Mouse (Mus musculus) hindbrain, embryonic 11.5 days (tissue): ENCODE measurements around the gene Cyth3. TPM values are rescaled to one million over a fixed set of nuclear protein-coding genes. Genes with fewer than 3 reads are reported as not detected.

ENCODE experiments used
- ATAC-seq: fragments of 200-750 bp; cut with Nextera tagmentation; 2 replicates; pipeline ENCODE4 v1.8.0; 2017; ENCODE audit warnings: mild to moderate bottlenecking, moderate TSS enrichment, moderate library complexity; ENCODE audit not compliant: low FRiP score
- DNase-seq: peaks from one replicate; pipeline ENCODE4 v3.0.0-alpha.2; 2015; ENCODE audit warnings: low spot score
- H3K27ac ChIP-seq: fragments of 300-500 bp; sonication (generic); 2 replicates; pipeline ENCODE4 v1.5.1; 2014; ENCODE audit warnings: mild to moderate bottlenecking, low read depth, low read length
- H3K27me3 ChIP-seq: fragments of 300-500 bp; sonication (generic); 2 replicates; pipeline ENCODE4 v1.6.1; 2014; ENCODE audit warnings: mild to moderate bottlenecking, low read length, moderate library complexity, mixed read lengths; ENCODE audit not compliant: control insufficient read depth, insufficient read depth
- H3K36me3 ChIP-seq: fragments of 300-500 bp; sonication (generic); 2 replicates; pipeline ENCODE4 v1.6.1; 2014; ENCODE audit warnings: mild to moderate bottlenecking, low read length, moderate library complexity, mixed read lengths; ENCODE audit not compliant: control insufficient read depth, insufficient read depth
- H3K4me1 ChIP-seq: fragments of 300-500 bp; sonication (generic); replicated peaks from 2 replicates; pipeline ENCODE4 v1.6.1; 2014; ENCODE audit warnings: low read length, mixed read lengths; ENCODE audit not compliant: control insufficient read depth, insufficient read depth
- H3K4me2 ChIP-seq: fragments of 300-500 bp; sonication (generic); replicated peaks from 2 replicates; pipeline ENCODE4 v1.6.1; 2014; ENCODE audit warnings: mild to moderate bottlenecking, low read depth, low read length
- H3K4me3 ChIP-seq: fragments of 300-500 bp; sonication (generic); 2 replicates; pipeline ENCODE4 v1.5.1; 2014; ENCODE audit warnings: low read depth, low read length
- H3K9ac ChIP-seq: fragments of 300-500 bp; sonication (generic); 2 replicates; pipeline ENCODE4 v1.6.1; 2014; ENCODE audit warnings: low read depth, low read length
- H3K9me3 ChIP-seq: fragments of 300-500 bp; sonication (generic); 2 replicates; pipeline ENCODE4 v1.6.1; 2016; ENCODE audit warnings: low read length; ENCODE audit not compliant: control insufficient read depth
- WGBS: fragments of 180-500 bp; shearing (Covaris S2); extraction: QIAGEN DNeasy Blood & Tissue Kit; methylation state at CpG from one replicate; pipeline ENCODE4 v1.1.7; 2014; 5-methylcytosine and 5-hydroxymethylcytosine counted together
- polyA plus RNA-seq: library from polyadenylated mRNA; unstranded; fragments of >200 nt; fragmentation: Nextera tagmentation; extraction: Ambion mirVana; gene quantifications from 2 replicates; pipeline ENCODE4 v1.2.1, GENCODE M21; 2014

Cyth3 gene
- polyA plus RNA-seq, 1 experiment from 2014 or later, result 30.3 TPM

GRCm38 (mm10) chr5:143676218-143676985, 54.2 kb downstream of the Cyth3 start:
- Histone ChIP-seq H3K9me3 (no peaks in the 10 kb centered on the region), H3K27me3 (no peaks in the 10 kb centered on the region), H3K4me2 (no peak overlapping the region), H3K27ac (no peak overlapping the region), H3K4me1 (no peaks in the 10 kb centered on the region), H3K9ac (no peak overlapping the region), H3K36me3 (no peaks in the 10 kb centered on the region), H3K4me3 (no peak overlapping the region)
- WGBS, result 88% methylated on average over 5 of the region's 5 CpGs
- no peak for DNase-seq
- no peak for ATAC-seq

- no peaks in the 10 kb centered on the region for H3K36me3 ChIP-seq
- no peaks in the 10 kb centered on the region for H3K9me3 ChIP-seq
- H3K4me3 ChIP-seq, result no peak overlapping the region
- H3K4me1 ChIP-seq, result no peaks in the 10 kb centered on the region
- no peak overlapping the region for H3K4me2 ChIP-seq
- DNase-seq, result no peak
- no peak for ATAC-seq
- H3K27me3 ChIP-seq, result no peaks in the 10 kb centered on the region
- no peak overlapping the region for H3K27ac ChIP-seq
- WGBS, result 97% methylated on average over 4 of the region's 4 CpGs
- no peak overlapping the region for H3K9ac ChIP-seq
These were observed 55.1 kb downstream of the Cyth3 start for GRCm38 (mm10) chr5:143677363-143677762.

DNA sequence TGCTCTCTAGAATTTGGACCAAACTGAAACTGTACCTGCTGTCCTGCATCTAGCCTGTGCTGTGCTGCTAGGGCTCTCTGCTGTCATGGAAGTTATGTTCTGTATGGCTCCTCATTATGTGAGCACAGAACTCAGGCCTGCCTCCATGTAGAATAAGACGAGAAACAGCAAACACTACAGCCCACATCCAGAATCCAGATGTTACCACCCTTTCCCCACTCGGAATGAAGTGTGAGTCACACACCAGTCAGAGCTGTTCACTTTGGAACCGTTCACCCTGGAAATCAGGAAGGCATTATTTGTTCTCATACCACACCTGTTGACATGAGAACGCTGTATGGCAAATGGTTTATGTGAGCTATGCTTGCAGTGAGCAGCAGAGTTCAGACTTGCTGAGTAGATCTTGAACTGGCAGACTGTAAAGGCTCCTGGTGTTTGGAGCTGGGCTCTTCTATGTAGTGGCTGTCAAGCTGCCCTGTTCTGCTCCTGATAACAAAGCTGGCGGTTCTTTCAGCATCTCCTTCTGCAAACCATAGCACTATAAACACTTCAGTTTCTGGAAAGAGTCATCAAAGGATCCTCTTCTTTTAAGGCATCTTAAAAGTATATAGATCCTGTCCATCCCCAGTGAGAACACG, 56.5 kb downstream of the Cyth3 start:
- Histone ChIP-seq H3K27ac (no peak overlapping the region), H3K4me3 (no peak overlapping the region), H3K9ac (no peak overlapping the region), H3K27me3 (no peaks in the 10 kb centered on the region), H3K36me3 (no peaks in the 10 kb centered on the region), H3K4me1 (no peaks in the 10 kb centered on the region), H3K9me3 (no peaks in the 10 kb centered on the region), H3K4me2 (no peak overlapping the region)
- DNase-seq (no peak), ATAC-seq (no peak)
- whole genome bisulfite sequencing, result 81% methylated on average over 6 of the region's 6 CpGs

DNA sequence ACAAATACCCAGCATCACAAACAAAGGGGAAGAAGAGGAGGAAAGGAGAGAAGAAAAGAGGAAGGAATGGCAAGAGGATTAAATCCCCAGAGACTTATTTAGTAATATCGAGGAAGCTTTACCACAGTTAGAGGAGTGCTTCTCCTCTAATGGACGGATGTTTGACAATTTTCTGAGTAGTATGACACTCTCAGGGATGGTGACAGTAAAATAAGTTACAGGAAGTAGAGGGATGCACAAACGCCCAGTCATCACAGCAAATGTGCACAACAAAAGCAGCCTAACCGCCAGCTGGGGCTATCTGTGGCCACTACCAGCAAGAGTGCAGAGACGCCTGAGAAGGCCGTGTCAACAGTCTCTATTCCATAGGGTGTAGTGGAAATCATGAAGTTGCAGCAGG, 57.4 kb downstream of the Cyth3 start:
- ATAC-seq (no peak), DNase-seq (no peak)
- Histone ChIP-seq H3K27me3 (no peaks in the 10 kb centered on the region), H3K27ac (no peak overlapping the region), H3K4me2 (no peak overlapping the region), H3K4me1 (no peaks in the 10 kb centered on the region), H3K4me3 (no peak overlapping the region), H3K9ac (no peak overlapping the region), H3K36me3 (no peaks in the 10 kb centered on the region), H3K9me3 (no peaks in the 10 kb centered on the region)
- 77% methylated on average over 6 of the region's 6 CpGs for WGBS

- Histone ChIP-seq H3K9ac (no peak overlapping the region), H3K4me3 (no peak overlapping the region), H3K27me3 (no peaks in the 10 kb centered on the region), H3K9me3 (no peaks in the 10 kb centered on the region), H3K27ac (no peak overlapping the region), H3K4me2 (no peak overlapping the region), H3K36me3 (no peaks in the 10 kb centered on the region), H3K4me1 (no peaks in the 10 kb centered on the region)
- 66% methylated on average over 6 of the region's 6 CpGs for WGBS
- ATAC-seq (no peak), DNase-seq (no peak)
These were observed 61.4 kb downstream of the Cyth3 start for GRCm38 (mm10) chr5:143683696-143684095.

- 85% methylated on average over 8 of the region's 8 CpGs for WGBS
- Histone ChIP-seq H3K4me1 (no peaks in the 10 kb centered on the region), H3K36me3 (no peaks in the 10 kb centered on the region), H3K9me3 (no peaks in the 10 kb centered on the region), H3K4me2 (no peak overlapping the region), H3K4me3 (no peak overlapping the region), H3K27me3 (no peaks in the 10 kb centered on the region), H3K27ac (no peak overlapping the region), H3K9ac (no peak overlapping the region)
- ATAC-seq (no peak), DNase-seq (no peak)
These were observed 62.7 kb downstream of the Cyth3 start for GRCm38 (mm10) chr5:143684911-143685390.

DNA sequence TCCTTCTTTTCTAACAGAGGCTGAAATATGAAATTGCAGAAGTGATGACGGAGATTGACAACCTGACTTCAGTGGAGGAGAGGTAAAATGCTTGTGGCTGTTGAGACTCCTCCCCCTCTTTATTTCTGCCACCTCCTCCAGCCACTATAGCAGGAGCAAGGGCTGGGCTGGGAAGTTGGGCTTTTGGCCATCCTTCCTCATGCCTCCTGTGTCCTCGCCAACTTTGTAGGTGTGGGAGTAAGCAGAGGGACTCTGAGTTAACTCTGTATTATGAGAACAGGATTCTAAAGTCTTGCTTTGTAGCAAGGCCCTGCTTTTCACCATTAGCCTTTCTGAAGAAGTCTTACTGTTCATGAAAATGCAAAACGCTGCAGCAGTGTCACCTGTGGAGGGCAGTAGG, 64.2 kb downstream of the Cyth3 start:
- Histone ChIP-seq H3K4me2 (no peak overlapping the region), H3K4me1 (no peaks in the 10 kb centered on the region), H3K36me3 (no peaks in the 10 kb centered on the region), H3K27ac (no peak overlapping the region), H3K9ac (no peak overlapping the region), H3K27me3 (no peaks in the 10 kb centered on the region), H3K4me3 (no peak overlapping the region), H3K9me3 (no peaks in the 10 kb centered on the region)
- ATAC-seq, result no peak
- WGBS, result 96% methylated on average over 3 of the region's 3 CpGs
- no peak for DNase-seq

DNA sequence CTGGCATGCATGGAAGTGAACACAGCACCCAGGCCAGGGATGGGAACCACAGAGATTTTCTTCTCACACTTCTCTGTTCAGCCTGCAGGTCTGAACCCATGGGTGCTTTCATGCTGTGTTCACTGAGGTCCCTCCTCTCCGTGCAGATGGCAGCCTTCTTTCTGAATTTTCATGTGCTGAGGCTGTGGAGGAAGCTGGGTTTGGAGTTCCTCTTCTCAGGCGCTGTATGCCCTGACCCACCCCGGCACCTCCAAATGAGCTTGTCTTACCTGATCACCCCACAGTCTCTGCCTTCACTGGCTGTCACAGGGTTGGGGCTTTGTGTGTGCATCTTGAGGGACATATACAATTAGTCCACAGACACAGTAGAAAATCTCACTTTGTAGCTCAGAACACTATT, 65.3 kb downstream of the Cyth3 start:
- Histone ChIP-seq H3K9me3 (no peaks in the 10 kb centered on the region), H3K27ac (no peak overlapping the region), H3K36me3 (no peaks in the 10 kb centered on the region), H3K4me3 (no peak overlapping the region), H3K27me3 (no peaks in the 10 kb centered on the region), H3K4me2 (no peak overlapping the region), H3K4me1 (no peaks in the 10 kb centered on the region), H3K9ac (no peak overlapping the region)
- 95% methylated on average over 3 of the region's 3 CpGs for WGBS
- DNase-seq, result no peak
- ATAC-seq, result no peak

DNA sequence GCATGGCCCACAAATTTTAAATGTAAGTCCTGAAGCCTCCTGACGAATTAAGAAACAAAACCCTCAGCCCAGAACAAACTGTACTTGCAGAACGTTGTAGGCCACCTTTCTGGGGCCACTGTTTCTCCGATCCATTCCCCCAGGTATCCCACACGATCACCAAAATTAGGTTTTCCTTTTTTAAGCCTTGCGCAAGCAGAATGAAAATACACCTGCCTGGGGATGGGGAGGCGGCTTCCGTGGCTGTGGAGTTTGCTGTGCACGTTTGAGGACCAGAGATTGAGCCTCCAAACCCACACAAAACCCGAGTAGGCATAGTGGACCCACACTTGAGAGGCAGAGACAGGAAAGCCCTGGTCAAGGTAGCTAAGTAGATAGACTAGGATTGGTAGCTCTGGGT, 68.1 kb downstream of the Cyth3 start:
- Histone ChIP-seq H3K36me3 (no peaks in the 10 kb centered on the region), H3K9ac (no peak overlapping the region), H3K27me3 (no peaks in the 10 kb centered on the region), H3K27ac (no peak overlapping the region), H3K4me3 (no peak overlapping the region), H3K4me2 (no peak overlapping the region), H3K4me1 (no peaks in the 10 kb centered on the region), H3K9me3 (no peaks in the 10 kb centered on the region)
- no peak for DNase-seq
- 91% methylated on average over 9 of the region's 9 CpGs for WGBS
- ATAC-seq, result no peak
